Mouse (Mus musculus) central nervous system, embryonic 14 days (tissue): ENCODE results near the gene Akap1. TPM values are rescaled to one million over a fixed set of nuclear protein-coding genes. Genes with fewer than 3 reads are reported as not detected.

Experiments used
- polyA plus RNA-seq: library from polyadenylated mRNA; depleted of rRNA; stranded (reverse); fragments of >200 nt; gene quantifications from 2 replicates; pipeline ENCODE4 v1.2.3, GENCODE M21; 2012; rRNA removed

The Akap1 gene
- 44.1 and 47.1 TPM in 2 replicates for polyA plus RNA-seq

GRCm38 (mm10) chr11:88864458-88865197 is at the start of gene Akap1:
Gene Akap1 (minus strand): TSS chr11:88864586.

Other genes starting within 250 kb of the Akap1 start
- gene Msi2, start 146.1 kb downstream of the Akap1 start, polyA plus RNA-seq, result 69.9 and 72.7 TPM in 2 replicates
- gene Scpep1, start 90.9 kb upstream of the Akap1 start, polyA plus RNA-seq, result 16.8 and 23.4 TPM in 2 replicates
- 0.09 TPM in 1 of 2 replicates, not detected in the other for gene Elobl, start 102.3 kb upstream of the Akap1 start, polyA plus RNA-seq
- 29.3 and 30.6 TPM in 2 replicates for gene Coil, start 105.7 kb upstream of the Akap1 start, polyA plus RNA-seq
- gene Trim25, start 134.8 kb upstream of the Akap1 start, polyA plus RNA-seq, result 2.9 and 3.9 TPM in 2 replicates
- 16.0 and 16.7 TPM in 2 replicates for gene Dgke, start 202.3 kb upstream of the Akap1 start, polyA plus RNA-seq
- 0.15 and 0.64 TPM in 2 replicates for gene Gm525, start 209.3 kb upstream of the Akap1 start, polyA plus RNA-seq